Mouse (Mus musculus): ENCODE data around the gene Amph. TPM values are rescaled to one million over a fixed set of nuclear protein-coding genes. Genes with fewer than 3 reads are reported as not detected.

Gene Amph
- polyA plus RNA-seq, 1 experiment from 2014 or later = 30.3 TPM

GRCm38 (mm10) chr13:18974351-18974750 is 26.3 kb downstream of the Amph start:
- Histone ChIP-seq H3K4me3 (replicated peaks) (no peak overlapping the region), H3K9me3 (no peaks in the 10 kb centered on the region), H3K27me3 (no peaks in the 10 kb centered on the region), H3K27ac (no peak overlapping the region), H3K36me3 (peaks cover 4% of the 10 kb centered on the region; the same call in 1 of the 2 replicates), H3K4me1 (replicated peaks) (no peaks in the 10 kb centered on the region), H3K9ac (replicated peaks) (no peak overlapping the region), H3K4me2 (replicated peaks) (no peak overlapping the region)
- 98% methylated on average over 5 of the region's 5 CpGs for WGBS
- no peak for ATAC-seq

- Histone ChIP-seq H3K27ac (no peak overlapping the region), H3K4me1 (replicated peaks) (no peaks in the 10 kb centered on the region), H3K4me3 (replicated peaks) (no peak overlapping the region), H3K27me3 (no peaks in the 10 kb centered on the region), H3K9ac (replicated peaks) (no peak overlapping the region), H3K4me2 (replicated peaks) (no peak overlapping the region), H3K36me3 (no peaks in the 10 kb centered on the region), H3K9me3 (no peaks in the 10 kb centered on the region)
- 56% methylated on average over 4 of the region's 4 CpGs for whole genome bisulfite sequencing
- ATAC-seq = no peak
Measured at GRCm38 (mm10) chr13:18987266-18987665, 39.3 kb downstream of the Amph start.

GRCm38 (mm10) chr13:18988323-18988722 is 40.3 kb downstream of the Amph start:
- no peaks in the 10 kb centered on the region for H3K9me3 ChIP-seq
- no peaks in the 10 kb centered on the region for H3K36me3 ChIP-seq
- no peak overlapping the region for H3K4me2 ChIP-seq (replicated peaks)
- no peaks in the 10 kb centered on the region for H3K4me1 ChIP-seq (replicated peaks)
- WGBS = 70% methylated on average over 4 of the region's 4 CpGs
- no peaks in the 10 kb centered on the region for H3K27me3 ChIP-seq
- H3K9ac ChIP-seq (replicated peaks) = no peak overlapping the region
- H3K4me3 ChIP-seq (replicated peaks) = no peak overlapping the region
- H3K27ac ChIP-seq = no peak overlapping the region
- no peak for ATAC-seq

GRCm38 (mm10) chr13:18989185-18989714 is 41.2 kb downstream of the Amph start:
- 0 out of 2 replicates have a peak, but pooled peaks have one; percentile 20 for ATAC-seq
- Histone ChIP-seq H3K27me3 (no peaks in the 10 kb centered on the region), H3K4me3 (replicated peaks) (no peak overlapping the region), H3K27ac (no peak overlapping the region), H3K9ac (replicated peaks) (no peak overlapping the region), H3K4me2 (replicated peaks) (no peak overlapping the region), H3K4me1 (replicated peaks) (no peaks in the 10 kb centered on the region), H3K9me3 (no peaks in the 10 kb centered on the region), H3K36me3 (no peaks in the 10 kb centered on the region)
- 37% methylated on average over 8 of the region's 8 CpGs for WGBS

GRCm38 (mm10) chr13:19002502-19002901 is 54.5 kb downstream of the Amph start:
- Histone ChIP-seq H3K9ac (replicated peaks) (no peak overlapping the region), H3K4me2 (replicated peaks) (no peak overlapping the region), H3K27ac (no peak overlapping the region), H3K36me3 (no peaks in the 10 kb centered on the region), H3K4me1 (replicated peaks) (no peaks in the 10 kb centered on the region), H3K4me3 (replicated peaks) (no peak overlapping the region), H3K9me3 (no peaks in the 10 kb centered on the region), H3K27me3 (no peaks in the 10 kb centered on the region)
- no peak for ATAC-seq
- 94% methylated on average over 9 of the region's 9 CpGs for WGBS

GRCm38 (mm10) chr13:19004406-19004805 is 56.4 kb downstream of the Amph start:
- Histone ChIP-seq H3K27me3 (no peaks in the 10 kb centered on the region), H3K9me3 (no peaks in the 10 kb centered on the region), H3K4me2 (replicated peaks) (no peak overlapping the region), H3K4me1 (replicated peaks) (no peaks in the 10 kb centered on the region), H3K36me3 (no peaks in the 10 kb centered on the region), H3K27ac (no peak overlapping the region), H3K4me3 (replicated peaks) (no peak overlapping the region), H3K9ac (replicated peaks) (no peak overlapping the region)
- 84% methylated on average over 5 of the region's 5 CpGs for WGBS
- ATAC-seq = no peak

GRCm38 (mm10) chr13:19008440-19008839 is 60.4 kb downstream of the Amph start:
- ATAC-seq = no peak
- WGBS = 79% methylated on average over 3 of the region's 3 CpGs
- H3K27me3 ChIP-seq = no peaks in the 10 kb centered on the region
- H3K27ac ChIP-seq = no peak overlapping the region
- no peak overlapping the region for H3K9ac ChIP-seq (replicated peaks)
- no peaks in the 10 kb centered on the region for H3K9me3 ChIP-seq
- H3K4me3 ChIP-seq (replicated peaks) = no peak overlapping the region
- no peaks in the 10 kb centered on the region for H3K36me3 ChIP-seq
- no peak overlapping the region for H3K4me2 ChIP-seq (replicated peaks)
- H3K4me1 ChIP-seq (replicated peaks) = no peaks in the 10 kb centered on the region

GRCm38 (mm10) chr13:19014825-19015375 is 66.9 kb downstream of the Amph start:
- H3K9ac ChIP-seq (replicated peaks) = no peak overlapping the region
- H3K9me3 ChIP-seq = no peaks in the 10 kb centered on the region
- no peaks in the 10 kb centered on the region for H3K27me3 ChIP-seq
- H3K27ac ChIP-seq = no peak overlapping the region
- WGBS = 90% methylated on average over 4 of the region's 4 CpGs
- no peaks in the 10 kb centered on the region for H3K36me3 ChIP-seq
- H3K4me2 ChIP-seq (replicated peaks) = no peak overlapping the region
- H3K4me3 ChIP-seq (replicated peaks) = no peak overlapping the region
- H3K4me1 ChIP-seq (replicated peaks) = no peaks in the 10 kb centered on the region
- no peak for ATAC-seq

- Histone ChIP-seq H3K27me3 (no peaks in the 10 kb centered on the region), H3K9ac (replicated peaks) (no peak overlapping the region), H3K4me2 (replicated peaks) (no peak overlapping the region), H3K27ac (no peak overlapping the region), H3K36me3 (no peaks in the 10 kb centered on the region), H3K9me3 (0 out of 2 replicates have a peak, but pooled peaks cover 4% of the 10 kb centered on the region), H3K4me1 (replicated peaks) (no peaks in the 10 kb centered on the region), H3K4me3 (replicated peaks) (no peak overlapping the region)
- WGBS = 41% methylated on average over 2 of the region's 2 CpGs
- 0 out of 2 replicates have a peak, but pooled peaks have one; percentile 43 for ATAC-seq
Measured at GRCm38 (mm10) chr13:19021529-19021928, 73.5 kb downstream of the Amph start.

- WGBS = 75% methylated on average over 3 of the region's 3 CpGs
- no peak overlapping the region for H3K9ac ChIP-seq (replicated peaks)
- H3K4me1 ChIP-seq (replicated peaks) = no peaks in the 10 kb centered on the region
- ATAC-seq = no peak
- no peaks in the 10 kb centered on the region for H3K36me3 ChIP-seq
- no peak overlapping the region for H3K4me2 ChIP-seq (replicated peaks)
- no peak overlapping the region for H3K4me3 ChIP-seq (replicated peaks)
- H3K27ac ChIP-seq = no peak overlapping the region
- no peaks in the 10 kb centered on the region for H3K27me3 ChIP-seq
- H3K9me3 ChIP-seq = 0 out of 2 replicates have a peak, but pooled peaks cover 4% of the 10 kb centered on the region
Measured at GRCm38 (mm10) chr13:19022310-19022709, 74.3 kb downstream of the Amph start.

GRCm38 (mm10) chr13:19025091-19025688 is 77.2 kb downstream of the Amph start:
- no peak for ATAC-seq
- H3K4me1 ChIP-seq (replicated peaks) = no peaks in the 10 kb centered on the region
- 0 out of 2 replicates have a peak, but pooled peaks cover 1% of the 10 kb centered on the region for H3K9me3 ChIP-seq
- H3K36me3 ChIP-seq = no peaks in the 10 kb centered on the region
- 79% methylated on average over 2 of the region's 2 CpGs for WGBS
- H3K27ac ChIP-seq = no peak overlapping the region
- H3K4me3 ChIP-seq (replicated peaks) = no peak overlapping the region
- no peaks in the 10 kb centered on the region for H3K27me3 ChIP-seq
- no peak overlapping the region for H3K4me2 ChIP-seq (replicated peaks)
- no peak overlapping the region for H3K9ac ChIP-seq (replicated peaks)

GRCm38 (mm10) chr13:19025906-19026305 is 77.9 kb downstream of the Amph start:
- Histone ChIP-seq H3K36me3 (no peaks in the 10 kb centered on the region), H3K9me3 (no peaks in the 10 kb centered on the region), H3K4me3 (replicated peaks) (no peak overlapping the region), H3K4me2 (replicated peaks) (no peak overlapping the region), H3K27me3 (no peaks in the 10 kb centered on the region), H3K27ac (no peak overlapping the region), H3K9ac (replicated peaks) (no peak overlapping the region), H3K4me1 (replicated peaks) (no peaks in the 10 kb centered on the region)
- no peak for ATAC-seq
- WGBS = 91% methylated on average over 4 of the region's 4 CpGs
